Mouse (Mus musculus) c-Kit-positive CD71-negative TER-119-negative erythroid progenitor cells, embryonic 14.5 days (primary cell): ENCODE measurements around the gene Vamp1.
A peak's percentile ranks its signal among the peaks of the same experiment; 100 is the strongest.

Experiments used
- DNase-seq: peaks from one replicate; pipeline ENCODE4 v3.0.0-alpha.2; 2013; ENCODE audit warnings: low read depth

Gene Vamp1

DNA sequence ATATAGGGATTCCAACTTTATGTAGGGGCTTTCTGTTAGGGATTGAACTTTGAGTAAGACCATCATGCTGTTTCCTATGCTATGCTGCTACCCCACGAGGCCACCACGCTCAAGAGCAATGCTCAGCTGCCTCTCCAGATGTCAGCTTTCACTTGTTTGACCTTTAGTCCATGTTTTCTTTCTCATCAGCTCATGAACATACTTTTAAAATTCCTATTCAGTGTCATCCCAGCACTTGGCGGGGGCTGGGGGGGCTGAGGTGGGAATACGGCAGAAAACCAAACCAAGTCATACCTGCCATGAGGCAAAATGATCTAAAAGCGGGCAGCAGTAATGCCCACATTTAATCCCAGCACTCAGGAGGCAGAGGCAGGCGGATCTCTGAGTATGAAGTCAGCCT lies 2.2 kb upstream of the Vamp1 start:
- DNase-seq, result no peak

GRCm38 (mm10) chr6:125213715-125214114 lies 1.6 kb upstream of the Vamp1 start:
- DNase-seq, result no peak

DNA sequence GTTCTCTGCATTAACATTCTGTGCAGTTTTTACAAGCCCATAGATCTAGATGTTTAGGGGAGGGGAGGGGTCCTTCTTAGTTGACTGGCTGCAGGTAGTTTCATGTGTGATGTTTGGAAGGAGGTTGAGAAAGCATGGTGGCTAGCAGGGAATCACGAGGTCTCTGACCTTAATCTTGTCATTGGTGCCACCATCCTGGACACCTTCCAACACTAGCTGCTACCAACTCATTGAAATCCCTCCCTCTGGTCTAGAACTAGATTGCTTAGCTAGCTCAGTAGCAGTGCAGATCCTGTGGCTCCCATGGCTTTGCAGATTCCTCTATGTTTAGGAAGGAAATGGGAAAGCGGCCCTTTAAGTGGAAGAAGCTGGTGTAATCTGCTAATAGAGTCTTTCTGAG lies 1.5 kb downstream of the Vamp1 start:
- no peak for DNase-seq

GRCm38 (mm10) chr6:125217899-125218298 lies 2.5 kb downstream of the Vamp1 start:
- DNase-seq, result no peak

DNA sequence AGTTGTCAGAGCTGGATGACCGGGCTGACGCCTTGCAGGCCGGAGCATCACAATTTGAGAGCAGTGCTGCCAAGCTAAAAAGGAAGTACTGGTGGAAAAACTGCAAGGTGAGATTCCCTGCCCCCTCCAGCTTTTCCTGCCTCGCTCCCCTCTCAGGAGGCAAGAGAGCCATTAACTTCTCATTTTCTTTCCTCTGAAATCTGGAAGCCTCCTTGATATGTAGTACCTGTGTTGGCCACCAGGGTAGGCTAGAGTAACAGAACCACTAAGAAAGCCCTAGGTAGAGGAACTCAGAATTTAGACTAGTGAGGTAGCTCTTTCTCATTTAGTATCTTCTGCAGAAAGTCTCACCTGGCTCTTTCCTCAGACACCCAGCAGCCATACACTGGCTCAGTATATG lies 3.6 kb downstream of the Vamp1 start:
- peak; percentile 87 for DNase-seq

DNA sequence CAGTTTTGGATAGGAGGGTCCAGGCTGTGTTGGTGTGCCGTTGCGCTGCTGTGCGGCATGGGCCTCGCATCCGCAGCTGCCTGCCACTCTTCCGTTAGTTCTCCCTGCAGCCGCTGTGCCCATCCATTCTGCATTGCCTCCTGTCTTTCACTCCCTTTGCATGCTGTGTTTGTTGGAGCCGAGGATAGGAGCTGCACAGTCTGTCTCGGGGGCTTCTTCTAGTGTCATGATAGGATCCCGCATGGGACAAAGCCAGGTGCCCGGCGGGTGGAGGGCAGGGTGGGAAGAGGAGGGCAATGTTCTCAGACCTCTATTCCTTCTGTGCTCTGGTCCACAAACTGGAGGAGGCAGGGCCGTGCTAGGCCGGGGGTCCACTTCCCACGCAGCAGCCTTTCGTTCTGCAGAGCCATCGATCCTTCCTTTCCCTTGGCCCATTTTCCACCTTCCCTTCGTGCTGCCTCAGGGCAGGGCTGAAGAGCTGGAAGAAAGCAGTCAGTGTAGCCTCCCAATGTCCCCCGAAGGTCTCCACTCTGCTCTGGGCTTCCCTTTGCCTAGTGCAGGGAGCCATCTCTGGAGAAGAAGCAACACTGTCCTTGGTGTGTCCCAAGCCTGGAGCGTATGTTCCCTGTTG lies 5.9 kb downstream of the Vamp1 start:
- no peak for DNase-seq

- no peak for DNase-seq
Observed at GRCm38 (mm10) chr6:125222146-125222545, 6.8 kb downstream of the Vamp1 start.

DNA sequence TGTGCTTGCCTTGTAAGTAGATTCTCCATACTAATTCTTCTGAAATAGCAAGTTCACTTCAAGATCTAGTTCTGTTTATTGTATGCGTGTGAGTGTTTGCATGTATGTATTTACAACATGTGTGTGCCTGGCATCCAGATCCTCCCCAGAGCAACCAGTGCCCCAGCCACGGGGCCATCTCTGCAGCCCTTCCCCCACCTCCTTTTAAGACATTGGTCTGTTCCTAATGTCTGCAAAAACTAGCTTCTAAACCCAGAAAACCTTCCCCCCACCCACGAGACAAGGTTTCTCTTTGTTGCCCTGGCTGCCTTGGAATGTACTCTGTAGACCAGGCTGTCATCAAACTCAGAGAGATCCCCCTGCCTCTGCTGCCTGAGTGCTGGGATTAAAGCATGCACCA lies 7.2 kb downstream of the Vamp1 start:
- DNase-seq, result no peak

GRCm38 (mm10) chr6:125225518-125226115 lies 10.3 kb downstream of the Vamp1 start:
- DNase-seq, result no peak

- no peak for DNase-seq
Observed at GRCm38 (mm10) chr6:125230571-125230970, 15.2 kb downstream of the Vamp1 start.

GRCm38 (mm10) chr6:125231117-125232044 lies 16.0 kb downstream of the Vamp1 start, which contains the start of gene Tapbpl:
Tapbpl (minus strand) TSS chr6:125231860.
- no peak for DNase-seq

DNA sequence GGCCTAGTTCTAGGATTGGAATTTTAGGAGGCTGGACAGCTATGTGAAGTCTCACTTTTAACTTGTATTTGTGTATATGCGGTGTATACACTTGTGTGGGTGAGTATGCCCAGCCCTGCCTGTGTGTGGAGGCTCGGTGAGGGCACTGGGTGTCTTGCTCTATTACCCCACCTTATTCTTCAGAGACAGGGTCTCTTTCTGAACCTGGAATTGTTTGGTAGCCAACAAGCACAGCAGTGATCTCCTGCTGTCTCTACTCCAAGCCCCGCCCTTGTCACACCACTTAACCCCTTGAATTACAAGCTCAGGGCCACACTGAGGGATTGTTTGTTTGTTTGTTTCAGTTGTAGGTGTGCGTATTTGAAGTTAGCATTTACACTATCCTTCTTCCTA lies 16.7 kb downstream of the Vamp1 start:
- DNase-seq, result no peak

GRCm38 (mm10) chr6:125232516-125232915 lies 17.2 kb downstream of the Vamp1 start:
- no peak for DNase-seq

DNA sequence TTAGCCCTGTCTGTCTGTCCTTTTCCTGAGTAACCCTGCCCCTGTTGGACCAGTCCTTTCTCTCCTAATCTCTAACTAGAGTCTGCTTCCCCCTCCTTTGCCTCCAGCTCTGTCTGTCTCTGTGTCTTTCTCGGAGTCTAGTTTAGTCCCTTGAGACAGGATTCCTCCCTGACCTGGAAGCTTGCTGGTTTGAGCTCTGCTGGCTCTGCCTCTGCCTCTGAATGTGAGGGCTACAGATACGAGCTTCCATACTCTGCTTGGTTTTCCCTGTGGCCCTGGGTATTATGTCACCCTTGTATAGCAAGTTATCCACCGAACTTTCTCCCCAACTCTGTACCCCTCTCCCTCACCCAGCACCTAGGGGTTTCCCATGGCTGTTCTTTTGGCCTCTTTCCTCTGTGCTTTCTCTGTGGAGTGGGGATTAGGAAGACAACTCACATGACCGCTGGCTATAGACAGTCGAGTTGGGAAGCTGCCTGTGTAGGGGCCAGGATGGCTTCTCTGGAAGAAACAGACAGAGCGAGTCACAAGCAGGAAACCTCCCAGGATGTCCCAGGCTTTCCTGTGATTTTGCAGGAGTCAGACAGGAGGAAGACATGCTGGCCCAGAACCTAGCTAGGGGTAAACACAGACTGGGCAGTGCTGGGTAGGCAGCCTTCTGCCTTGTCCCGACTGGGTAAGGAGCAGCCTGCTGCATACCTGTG lies 18.6 kb downstream of the Vamp1 start:
- DNase-seq, result no peak

DNA sequence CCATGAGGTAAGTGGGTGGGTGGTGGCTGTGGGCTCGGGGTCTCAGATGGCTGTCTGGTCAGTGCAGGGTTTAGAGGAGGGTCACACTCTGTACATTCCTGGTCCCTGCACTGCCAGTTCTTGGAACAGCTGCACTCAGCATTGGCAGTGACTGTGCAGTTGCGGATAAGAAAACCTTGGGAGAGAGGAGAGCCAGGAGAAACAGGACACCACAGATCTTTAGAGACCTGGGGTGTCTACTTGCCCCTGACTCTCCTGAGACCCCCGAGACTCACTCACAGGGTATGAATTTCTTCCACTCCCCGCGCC lies 19.1 kb downstream of the Vamp1 start:
- no peak for DNase-seq

DNA sequence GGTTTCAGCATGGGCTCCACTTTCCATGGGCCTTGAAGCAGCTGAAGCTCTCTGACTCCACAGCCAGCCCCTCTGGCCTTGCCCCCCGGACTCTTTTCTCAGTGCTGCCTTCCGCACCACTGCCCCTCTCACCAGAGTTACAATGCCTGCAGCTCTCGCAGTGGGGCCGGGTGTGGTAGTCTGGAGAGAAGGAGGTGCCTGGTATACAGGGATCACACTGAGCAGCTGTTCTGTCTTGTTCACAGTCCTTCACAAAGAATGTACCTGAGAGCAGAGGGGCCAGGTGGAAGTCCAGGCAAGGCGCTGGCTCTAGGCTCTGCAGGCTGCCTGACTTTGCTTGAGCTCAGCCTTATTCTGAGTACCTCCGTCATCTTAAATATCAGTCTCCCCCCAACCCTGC lies 21.0 kb downstream of the Vamp1 start:
- no peak for DNase-seq

- DNase-seq, result no peak
Observed at GRCm38 (mm10) chr6:125236782-125237181, 21.4 kb downstream of the Vamp1 start, which contains the start of gene Cd27. Cd27 (minus strand) TSS chr6:125237010.

- no peak for DNase-seq
Observed at GRCm38 (mm10) chr6:125237421-125237820, 22.1 kb downstream of the Vamp1 start.

- DNase-seq, result no peak
Observed at GRCm38 (mm10) chr6:125238396-125238795, 23.0 kb downstream of the Vamp1 start.

GRCm38 (mm10) chr6:125239547-125239946 lies 24.2 kb downstream of the Vamp1 start:
- DNase-seq, result no peak

DNA sequence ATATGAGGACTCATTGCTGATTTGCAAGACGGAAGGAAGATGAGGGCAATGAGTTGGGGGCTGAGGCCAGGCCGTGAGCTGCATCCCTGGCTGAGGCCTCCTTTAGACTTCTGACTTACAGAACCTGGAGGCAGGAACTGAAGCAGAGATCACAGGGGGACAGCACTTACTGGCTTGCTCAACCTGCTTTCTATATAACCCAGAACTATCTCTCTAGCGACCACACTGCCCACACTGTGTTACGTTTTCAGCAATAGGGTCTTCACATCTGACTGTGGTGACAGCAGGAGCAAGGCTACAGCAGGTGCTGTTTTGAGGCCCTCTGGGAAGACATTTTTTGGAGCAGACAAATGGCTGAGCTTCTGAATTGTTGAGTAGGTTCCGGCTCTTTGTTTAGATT lies 25.3 kb downstream of the Vamp1 start:
- no peak for DNase-seq

DNA sequence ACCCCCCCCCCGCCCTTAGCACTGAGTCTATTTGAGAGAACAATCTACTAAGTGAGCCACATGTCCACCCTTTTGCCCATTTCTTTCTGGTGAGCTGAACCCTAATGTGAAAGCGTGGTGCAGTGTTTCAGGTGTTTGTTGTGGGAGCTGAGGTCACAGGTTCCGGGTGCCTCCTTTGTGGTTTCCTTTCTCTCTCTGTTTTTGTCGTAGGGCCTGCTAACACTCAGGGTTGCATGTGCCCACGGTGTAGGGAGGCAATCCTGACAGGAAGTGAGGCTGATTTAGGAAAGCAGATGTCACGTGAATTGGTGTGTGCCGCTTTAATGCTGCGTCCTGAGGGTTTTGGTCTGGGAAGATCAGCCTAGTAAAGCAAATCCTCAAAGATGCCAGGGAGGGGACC lies 26.2 kb downstream of the Vamp1 start:
- DNase-seq, result no peak

DNA sequence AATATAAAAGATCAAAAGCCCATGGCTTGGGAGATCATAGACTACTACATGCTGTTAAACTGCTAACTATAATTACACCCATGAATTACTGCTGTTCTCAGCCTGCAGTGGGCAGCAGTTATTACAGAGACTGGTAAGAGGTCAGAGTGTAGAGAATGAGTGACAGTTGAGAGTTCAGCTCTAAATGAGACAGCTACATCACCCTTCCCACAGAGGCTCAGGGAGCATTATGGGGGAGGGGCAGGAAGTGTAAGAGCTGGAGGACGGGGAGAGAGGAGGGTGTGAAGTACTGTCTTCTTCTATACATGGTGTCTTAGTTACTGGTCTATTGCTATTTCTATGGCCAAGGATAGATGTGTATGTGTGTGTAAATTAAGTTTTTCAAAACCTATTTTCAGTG lies 29.2 kb downstream of the Vamp1 start:
- DNase-seq, result no peak
